Mouse (Mus musculus): ENCODE data around the gene Elavl1. TPM values are rescaled to one million over a fixed set of nuclear protein-coding genes. Genes with fewer than 3 reads are reported as not detected.

Elavl1 gene
- polyA plus RNA-seq, 1 experiment from 2014 or later, result 319 TPM

DNA sequence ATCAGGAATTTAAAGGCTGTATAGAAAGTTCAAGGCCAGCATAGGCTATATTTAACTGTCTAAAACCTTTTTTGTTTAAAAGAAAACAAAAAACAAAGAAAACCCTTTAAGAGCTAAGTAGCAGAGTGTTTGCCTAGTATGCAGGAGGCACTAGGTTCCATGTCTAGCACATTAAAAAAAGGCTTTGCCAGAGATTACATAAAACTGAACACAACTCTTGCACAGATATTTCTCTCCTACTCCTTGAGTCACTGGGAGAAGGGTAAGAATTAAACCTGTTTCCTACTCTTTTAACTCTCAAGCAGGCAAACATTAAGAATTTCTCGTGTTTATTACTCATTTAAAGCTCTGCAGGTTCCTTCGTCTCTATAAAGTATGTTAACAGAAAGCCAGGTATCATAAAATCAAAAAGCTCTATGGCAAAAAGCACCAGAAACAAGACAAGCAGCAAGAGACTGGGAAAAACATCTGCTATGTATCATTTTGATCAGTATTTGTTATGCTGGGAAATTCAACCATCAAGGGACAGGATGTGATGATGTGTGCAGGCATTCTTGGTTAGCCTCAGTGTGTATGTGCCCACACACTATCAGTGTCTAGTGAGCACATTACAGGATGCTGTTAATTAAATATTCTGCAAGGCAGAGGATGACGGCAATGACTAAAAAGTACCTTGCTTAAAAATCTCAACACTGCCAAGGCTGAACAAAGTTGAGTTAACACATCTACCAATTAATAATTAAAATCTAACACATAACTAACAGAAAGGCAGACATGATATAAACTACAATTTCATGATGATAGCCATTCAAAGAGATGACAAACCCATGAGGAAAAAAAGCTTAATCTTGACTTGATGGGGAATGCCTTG lies 11.7 kb downstream of the Elavl1 start:
- no peak for TF ChIP-seq CTCF (IDR thresholded peaks at IDR 0.05; ENCODE audit: low read depth)
- Histone ChIP-seq H3K27me3 (ENCODE audit: insufficient read depth, low read length) (no peaks in the 10 kb centered on the region), H3K4me1 (ENCODE audit: insufficient read depth) (no peaks in the 10 kb centered on the region), H3K36me3 (ENCODE audit: insufficient read depth) (peaks cover 45% of the 10 kb centered on the region), H3K4me3 (ENCODE audit: low read depth, low read length) (no peak overlapping the region), H3K9ac (no peak overlapping the region), H3K27ac (ENCODE audit: low read depth) (no peak overlapping the region), H3K9me3 (ENCODE audit: low read depth, low read length) (no peaks in the 10 kb centered on the region), H3K4me2 (no peak overlapping the region)
- DNase-seq, result no peak
- 79% methylated on average over 3 of the region's 3 CpGs for WGBS
- ATAC-seq (ENCODE audit: insufficient read depth), result no peak

DNA sequence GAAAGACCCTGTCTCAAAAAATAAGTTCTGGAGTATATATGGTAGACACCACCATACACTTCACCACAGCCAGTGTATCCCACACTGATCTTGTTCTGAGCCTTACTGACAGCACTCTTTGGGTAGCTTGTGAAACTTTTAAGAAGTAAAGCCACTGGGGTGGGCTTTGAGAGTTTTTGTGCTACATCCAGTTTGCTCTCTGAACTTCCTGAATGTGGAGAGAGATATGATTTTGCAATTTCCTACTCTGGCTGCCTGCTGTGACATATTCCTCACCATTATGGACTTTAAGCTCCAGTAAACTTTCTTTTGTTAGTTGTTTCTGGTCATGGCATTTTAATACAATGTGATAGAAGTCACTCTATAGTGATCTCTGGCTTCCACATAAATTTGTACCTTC lies 13.1 kb downstream of the Elavl1 start:
- no peaks in the 10 kb centered on the region for H3K27me3 ChIP-seq (ENCODE audit: insufficient read depth, low read length)
- H3K4me1 ChIP-seq (ENCODE audit: insufficient read depth), result no peaks in the 10 kb centered on the region
- no peak for ATAC-seq (ENCODE audit: insufficient read depth)
- H3K27ac ChIP-seq (ENCODE audit: low read depth), result no peak overlapping the region
- H3K4me2 ChIP-seq, result no peak overlapping the region
- no peak for TF ChIP-seq CTCF (IDR thresholded peaks at IDR 0.05; ENCODE audit: low read depth)
- H3K36me3 ChIP-seq (ENCODE audit: insufficient read depth), result peaks cover 52% of the 10 kb centered on the region
- no peak for DNase-seq
- H3K9ac ChIP-seq, result no peak overlapping the region
- no peak overlapping the region for H3K4me3 ChIP-seq (ENCODE audit: low read depth, low read length)
- no peaks in the 10 kb centered on the region for H3K9me3 ChIP-seq (ENCODE audit: low read depth, low read length)

DNA sequence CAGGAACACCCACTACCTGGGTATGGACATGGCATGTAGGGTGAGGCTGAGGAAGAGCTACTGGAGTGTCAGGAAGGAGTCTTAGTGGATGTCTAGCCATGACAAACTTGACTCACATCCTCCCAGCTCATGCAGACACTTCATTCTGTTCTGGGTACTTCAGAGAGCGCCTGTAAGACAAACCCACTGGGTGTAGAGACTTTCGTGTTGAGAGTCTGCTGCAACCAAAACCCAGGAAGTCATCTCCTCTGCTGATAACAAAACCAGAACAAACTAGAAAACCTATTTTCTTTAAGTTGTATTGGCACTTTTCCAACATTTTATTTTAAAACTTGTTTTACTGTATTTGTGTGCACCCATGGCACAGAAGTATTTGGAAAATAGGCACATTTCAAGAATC lies 19.4 kb downstream of the Elavl1 start:
- H3K36me3 ChIP-seq (ENCODE audit: insufficient read depth), result peaks cover 96% of the 10 kb centered on the region
- H3K4me1 ChIP-seq (ENCODE audit: insufficient read depth), result no peaks in the 10 kb centered on the region
- DNase-seq (no peak), ATAC-seq (ENCODE audit: insufficient read depth) (no peak)
- H3K9ac ChIP-seq, result no peak overlapping the region
- no peaks in the 10 kb centered on the region for H3K27me3 ChIP-seq (ENCODE audit: insufficient read depth, low read length)
- no peaks in the 10 kb centered on the region for H3K9me3 ChIP-seq (ENCODE audit: low read depth, low read length)
- no peak overlapping the region for H3K27ac ChIP-seq (ENCODE audit: low read depth)
- no peak overlapping the region for H3K4me2 ChIP-seq
- 86% methylated on average over 2 of the region's 2 CpGs for WGBS
- no peak overlapping the region for H3K4me3 ChIP-seq (ENCODE audit: low read depth, low read length)
- TF ChIP-seq CTCF (IDR thresholded peaks at IDR 0.05; ENCODE audit: low read depth), result no peak

DNA sequence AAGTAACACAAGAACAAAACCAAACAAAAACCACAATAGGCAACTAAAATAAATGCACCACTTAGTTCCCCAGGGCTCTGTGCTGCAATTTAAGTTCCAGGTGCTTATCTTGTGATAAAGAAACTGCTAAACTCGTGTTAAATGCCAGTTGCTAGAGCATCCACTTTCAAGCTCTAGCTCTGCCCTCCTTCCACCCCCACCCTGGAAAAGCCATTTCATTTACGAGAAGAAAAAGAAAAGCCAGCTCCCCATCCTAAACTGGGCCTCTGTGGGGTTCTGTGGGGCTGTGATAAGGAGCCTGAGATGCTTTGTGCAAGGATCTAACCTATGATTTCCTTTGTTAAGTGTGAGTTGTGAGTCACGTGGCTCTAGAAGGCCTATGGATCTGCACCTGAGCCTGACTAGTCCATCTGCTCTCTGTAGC lies 21.1 kb downstream of the Elavl1 start:
- Histone ChIP-seq H3K9ac (no peak overlapping the region), H3K9me3 (ENCODE audit: low read depth, low read length) (no peaks in the 10 kb centered on the region), H3K27ac (ENCODE audit: low read depth) (no peak overlapping the region), H3K4me2 (no peak overlapping the region), H3K4me3 (ENCODE audit: low read depth, low read length) (no peak overlapping the region), H3K4me1 (ENCODE audit: insufficient read depth) (no peaks in the 10 kb centered on the region), H3K36me3 (ENCODE audit: insufficient read depth) (peaks cover 95% of the 10 kb centered on the region), H3K27me3 (ENCODE audit: insufficient read depth, low read length) (no peaks in the 10 kb centered on the region)
- TF ChIP-seq CTCF (IDR thresholded peaks at IDR 0.05; ENCODE audit: low read depth), result no peak
- ATAC-seq (ENCODE audit: insufficient read depth) (no peak), DNase-seq (no peak)
- WGBS, result 77% methylated on average over 3 of the region's 3 CpGs

DNA sequence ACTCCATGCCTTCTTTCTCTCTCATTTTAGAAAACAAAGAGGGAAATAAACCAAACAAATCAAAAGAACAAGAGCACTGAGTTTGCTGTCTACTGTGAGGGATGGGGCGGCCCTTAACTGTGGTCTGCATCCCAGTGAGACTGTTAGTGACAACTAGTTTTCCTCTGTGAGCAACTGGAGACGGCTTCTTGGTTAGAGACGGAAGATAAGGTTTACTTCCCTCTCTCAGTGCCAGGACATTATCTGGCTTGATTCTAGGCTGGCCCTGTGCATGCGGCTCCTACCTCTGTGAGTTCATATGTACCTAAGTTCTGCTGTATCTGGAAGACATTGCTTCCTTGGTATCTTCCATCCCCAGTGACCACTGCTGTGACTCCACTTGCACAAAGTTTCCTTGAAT lies 27.4 kb downstream of the Elavl1 start:
- Histone ChIP-seq H3K36me3 (ENCODE audit: insufficient read depth) (peaks cover 98% of the 10 kb centered on the region), H3K9me3 (ENCODE audit: low read depth, low read length) (no peaks in the 10 kb centered on the region), H3K4me3 (ENCODE audit: low read depth, low read length) (no peak overlapping the region)

DNA sequence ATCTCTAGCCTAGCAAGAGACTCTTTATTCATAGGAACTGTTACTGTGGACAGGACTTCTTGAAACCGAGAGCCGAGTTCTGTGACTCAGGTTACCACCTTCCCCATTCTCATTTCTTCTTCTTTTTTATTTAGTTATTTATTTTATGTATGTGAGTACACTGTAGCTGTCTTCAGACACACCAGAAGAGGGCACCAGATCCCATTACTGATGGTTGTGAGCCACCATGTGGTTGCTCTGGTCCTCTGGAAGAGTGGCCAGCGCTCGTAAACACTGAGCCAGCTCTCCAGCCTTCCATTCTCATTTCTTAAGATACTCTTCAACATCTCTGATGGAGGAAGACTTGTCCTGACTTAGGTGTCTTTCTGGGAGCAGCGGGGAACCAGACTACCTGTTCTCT lies 32.5 kb downstream of the Elavl1 start:
- Histone ChIP-seq H3K9ac (no peak overlapping the region), H3K4me3 (ENCODE audit: low read depth, low read length) (no peak overlapping the region), H3K36me3 (ENCODE audit: insufficient read depth) (peaks cover 98% of the 10 kb centered on the region), H3K27me3 (ENCODE audit: insufficient read depth, low read length) (no peaks in the 10 kb centered on the region), H3K4me2 (no peak overlapping the region), H3K9me3 (ENCODE audit: low read depth, low read length) (no peaks in the 10 kb centered on the region), H3K4me1 (ENCODE audit: insufficient read depth) (no peaks in the 10 kb centered on the region), H3K27ac (ENCODE audit: low read depth) (no peak overlapping the region)
- ATAC-seq (ENCODE audit: insufficient read depth) (no peak), DNase-seq (no peak)
- WGBS, result 91% methylated on average over 5 of the region's 5 CpGs
- TF ChIP-seq CTCF (IDR thresholded peaks at IDR 0.05; ENCODE audit: low read depth), result 0 out of 2 replicates have a peak, but pooled peaks have one; percentile 7

More for the DNA sequence above, 27.4 kb downstream of the Elavl1 start:
- no peak for DNase-seq
- WGBS, result 88% methylated on average over 4 of the region's 4 CpGs
- Histone ChIP-seq H3K9ac (no peak overlapping the region), H3K4me1 (ENCODE audit: insufficient read depth) (no peaks in the 10 kb centered on the region), H3K27me3 (ENCODE audit: insufficient read depth, low read length) (no peaks in the 10 kb centered on the region), H3K4me2 (no peak overlapping the region), H3K27ac (ENCODE audit: low read depth) (no peak overlapping the region)
- no peak for TF ChIP-seq CTCF (IDR thresholded peaks at IDR 0.05; ENCODE audit: low read depth)
- no peak for ATAC-seq (ENCODE audit: insufficient read depth)

DNA sequence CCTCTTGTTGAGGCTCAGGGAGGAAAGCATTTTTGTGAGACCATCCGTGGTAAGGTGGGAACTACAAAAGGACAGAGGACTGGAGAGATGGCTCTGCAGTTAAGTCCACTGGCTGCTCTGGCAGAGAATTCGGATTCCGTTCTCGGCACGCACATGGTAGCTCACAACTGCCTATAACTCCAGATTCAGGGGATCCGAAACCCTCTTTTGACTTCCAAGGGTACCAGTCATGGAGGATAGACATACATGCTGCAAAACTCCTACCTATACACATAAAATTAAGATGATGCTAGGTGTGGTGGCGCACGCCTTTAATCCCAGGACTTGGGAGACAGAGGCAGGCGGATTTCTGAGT lies 49.1 kb downstream of the Elavl1 start:
- no peaks in the 10 kb centered on the region for H3K27me3 ChIP-seq (ENCODE audit: insufficient read depth, low read length)
- 25% methylated on average over 9 of the region's 9 CpGs for WGBS
- H3K4me3 ChIP-seq (ENCODE audit: low read depth, low read length), result peak overlapping the region; percentile 82
- no peak for TF ChIP-seq CTCF (IDR thresholded peaks at IDR 0.05; ENCODE audit: low read depth)
- peak overlapping the region; percentile 81 for H3K4me2 ChIP-seq
- H3K36me3 ChIP-seq (ENCODE audit: insufficient read depth), result peaks cover 27% of the 10 kb centered on the region
- ATAC-seq (ENCODE audit: insufficient read depth) (no peak), DNase-seq (no peak)
- no peaks in the 10 kb centered on the region for H3K9me3 ChIP-seq (ENCODE audit: low read depth, low read length)
- H3K4me1 ChIP-seq (ENCODE audit: insufficient read depth), result no peaks in the 10 kb centered on the region; the same call in 1 of the 2 replicates
- H3K9ac ChIP-seq, result peak overlapping the region; percentile 86
- peak overlapping the region; percentile 60; the same call in 1 of the 2 replicates for H3K27ac ChIP-seq (ENCODE audit: low read depth)
